Mouse (Mus musculus) induced T-regulatory cell, adult 2 months (primary cell): ENCODE measurements at regions not wholly inside any gene's neighbourhood (a gene's known extent, or its start where the extent isn't known, plus 50 kb on each side); places are given as distances from the start of the nearest gene placed in this dataset.
A peak's percentile ranks its signal among the peaks of the same experiment; 100 is the strongest.

Experiments
- DNase-seq: peaks from one replicate; pipeline ENCODE4 v3.0.0-alpha.2; 2012; ENCODE audit warnings: low read depth

DNA sequence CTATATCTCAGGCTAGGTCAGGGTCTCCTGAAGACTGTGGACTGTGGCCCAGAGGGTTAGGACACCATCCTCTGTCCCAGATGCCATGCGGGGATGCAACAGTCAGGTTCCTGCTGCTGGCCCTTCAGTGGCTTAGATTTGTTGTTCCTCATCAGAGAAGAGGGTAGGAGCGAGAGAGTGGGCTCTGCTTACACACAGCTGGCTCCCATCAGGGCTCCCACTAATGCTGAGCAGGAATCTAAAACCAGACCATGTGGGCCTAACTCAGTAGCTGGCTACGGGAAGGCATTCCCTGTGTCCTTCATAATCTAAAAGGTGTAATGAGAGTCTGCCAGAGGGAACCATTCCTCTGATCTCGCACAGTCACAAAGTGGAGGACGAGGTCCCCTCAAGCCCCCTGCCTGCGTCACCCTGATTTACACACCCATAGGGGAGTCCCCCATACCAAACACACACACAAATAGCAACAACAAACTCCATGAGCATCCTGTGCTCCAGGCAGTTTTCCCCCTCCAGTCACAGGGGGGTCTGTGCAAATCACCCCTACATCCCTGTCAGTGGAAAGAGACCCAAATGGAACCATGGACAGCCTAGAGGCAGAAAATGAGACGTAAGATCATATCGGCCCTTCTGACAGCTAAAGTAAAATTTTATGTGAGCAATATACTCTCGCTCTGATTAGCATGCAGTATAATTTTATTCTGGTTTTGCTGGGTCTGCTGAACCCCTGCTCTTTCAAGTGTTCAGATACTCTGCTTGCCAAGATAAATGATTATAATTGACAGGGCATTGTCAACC lies 234.8 kb downstream of the 3110018I06Rik start:
- no peak for DNase-seq

DNA sequence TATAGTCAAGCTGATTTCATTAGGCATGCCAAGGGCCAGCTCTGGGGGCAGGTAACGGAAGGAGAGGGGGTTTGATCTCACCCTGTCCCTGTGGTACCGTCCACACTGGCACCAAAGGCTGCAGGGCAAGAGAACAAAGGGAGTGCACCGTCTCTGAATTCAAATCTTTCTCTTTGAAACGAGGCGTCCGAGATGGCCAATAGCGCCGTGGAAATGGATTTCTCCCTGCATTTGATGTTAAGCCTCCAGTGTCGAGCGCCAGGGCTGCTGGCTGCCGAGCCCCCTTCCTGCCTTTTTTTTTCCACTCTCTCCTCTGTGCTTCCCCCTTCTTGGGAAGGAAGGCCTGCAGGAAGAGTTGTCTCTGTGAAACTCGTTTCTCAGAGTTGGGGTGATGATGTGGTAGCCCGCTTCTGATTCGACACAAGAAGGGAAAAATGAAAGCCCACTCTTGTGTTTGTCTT lies 235.5 kb downstream of the 3110018I06Rik start:
- DNase-seq = no peak

DNA sequence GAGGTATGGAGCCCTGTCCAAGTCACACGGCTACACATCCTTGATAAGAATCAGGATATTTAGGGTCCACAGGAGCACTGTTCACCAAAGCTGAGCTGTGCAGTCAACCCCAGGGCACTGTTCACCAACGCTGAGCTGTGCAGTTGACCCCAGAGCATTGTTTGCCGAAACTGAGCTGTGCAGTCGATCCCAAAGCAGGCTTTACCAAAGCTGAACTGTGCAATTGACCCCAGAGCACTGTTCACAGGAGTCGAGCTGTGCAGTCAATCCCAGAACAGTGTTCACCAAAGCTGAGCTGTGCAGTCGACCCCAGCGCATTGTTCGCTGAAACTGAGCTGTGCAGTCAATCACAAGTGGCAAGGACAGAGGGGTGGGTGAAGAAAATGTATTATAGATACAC lies 236.0 kb downstream of the 3110018I06Rik start:
- no peak for DNase-seq

DNA sequence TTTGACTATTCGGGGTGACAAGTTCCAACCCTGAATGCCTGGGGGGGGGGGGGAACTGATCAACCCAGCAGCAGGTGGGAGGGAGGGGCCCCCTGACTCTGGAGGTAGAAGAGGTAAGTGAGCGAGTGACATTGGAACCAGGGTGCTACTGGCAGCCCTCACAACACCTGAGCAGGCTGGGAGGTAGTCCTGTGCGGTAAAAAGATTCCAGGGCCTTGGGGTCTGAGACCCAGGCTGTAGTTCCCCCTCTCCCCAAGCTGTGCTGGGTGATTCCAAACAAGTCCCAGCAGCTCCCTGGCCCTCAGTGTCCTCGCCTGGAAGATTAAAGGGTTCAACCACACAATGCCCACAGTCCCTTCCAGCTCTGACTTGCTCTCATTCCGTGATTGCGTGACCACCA lies 240.4 kb downstream of the 3110018I06Rik start:
- no peak for DNase-seq

DNA sequence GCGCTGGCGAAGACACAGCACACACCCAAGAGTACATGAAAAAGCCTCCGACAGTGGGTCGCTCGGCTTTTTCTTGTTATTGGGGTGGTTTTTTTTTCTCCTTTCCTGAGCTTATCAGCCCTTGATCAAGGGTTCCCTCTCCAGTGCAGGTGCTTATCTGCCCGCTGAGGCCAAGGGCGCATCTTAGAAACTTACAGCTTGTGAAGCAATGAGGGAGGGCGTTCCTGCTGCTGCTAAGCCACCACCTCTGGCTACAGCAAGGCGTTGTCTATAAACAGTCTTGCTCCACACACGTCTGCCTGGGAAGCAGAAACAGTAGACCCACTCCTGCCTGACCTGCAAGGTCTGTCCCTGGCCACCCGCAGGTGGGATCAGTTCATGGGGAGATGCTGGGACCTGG lies 240.9 kb downstream of the 3110018I06Rik start:
- DNase-seq = peak; percentile 71

DNA sequence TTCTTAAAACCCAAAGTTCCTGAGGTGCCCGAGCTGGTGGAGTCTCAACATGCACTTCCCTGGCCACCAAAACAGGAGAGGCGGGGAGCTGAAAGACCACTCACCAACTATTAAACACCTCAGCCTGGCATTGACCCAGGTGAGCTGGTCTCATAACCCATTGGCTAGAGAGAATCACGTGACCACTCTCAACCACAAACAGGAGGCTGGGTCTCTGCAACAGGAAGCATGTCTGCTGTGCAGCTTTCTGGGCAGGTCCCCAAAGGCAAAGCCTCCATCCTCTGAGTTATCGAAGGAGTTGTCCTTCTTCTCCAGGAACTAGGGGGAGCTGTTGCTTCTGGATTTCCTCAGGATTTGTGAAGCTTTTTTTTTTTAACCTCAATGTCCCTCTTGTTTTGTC lies 242.5 kb downstream of the 3110018I06Rik start:
- peak; percentile 75 for DNase-seq

DNA sequence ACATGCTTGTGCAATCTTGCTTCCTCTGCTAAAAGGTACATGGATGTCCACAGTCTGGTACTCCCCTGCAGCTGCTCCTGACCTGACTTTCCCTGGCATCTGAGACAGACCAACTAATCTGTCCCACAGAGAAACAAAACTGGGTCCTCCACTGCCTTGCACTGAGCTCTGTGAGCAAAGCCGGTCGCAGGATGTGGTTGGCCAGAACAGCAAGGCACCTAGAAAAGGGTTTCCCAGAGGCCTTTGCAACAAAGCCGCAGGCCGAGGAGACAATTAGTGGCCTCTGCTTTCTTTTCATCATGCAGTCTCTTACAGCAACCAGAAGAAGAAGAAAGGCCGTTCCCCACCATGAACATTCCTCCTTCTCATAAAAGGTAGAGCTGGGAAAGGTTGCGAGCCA lies 246.1 kb downstream of the 3110018I06Rik start:
- peak; percentile 77 for DNase-seq

DNA sequence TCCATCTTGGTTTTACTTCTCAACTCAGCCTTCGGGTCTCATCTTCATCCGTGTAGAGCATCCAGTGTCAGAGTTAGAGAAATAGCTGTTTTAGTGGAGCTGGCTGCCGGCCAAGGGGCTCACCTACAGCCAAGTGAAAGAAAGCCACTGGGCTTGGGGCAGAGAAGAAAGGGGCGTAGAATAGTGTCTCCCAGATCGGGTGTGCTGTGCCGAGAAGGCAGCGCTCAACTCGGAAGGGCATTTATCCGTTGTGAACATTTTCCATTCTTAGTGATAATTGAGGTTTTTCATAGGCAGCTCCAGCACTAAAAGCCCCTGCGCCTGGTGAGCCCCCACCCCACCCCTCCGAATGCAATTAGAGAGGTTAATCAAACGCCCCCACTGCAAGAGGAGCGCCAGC lies 254.2 kb downstream of the 3110018I06Rik start:
- no peak for DNase-seq

DNA sequence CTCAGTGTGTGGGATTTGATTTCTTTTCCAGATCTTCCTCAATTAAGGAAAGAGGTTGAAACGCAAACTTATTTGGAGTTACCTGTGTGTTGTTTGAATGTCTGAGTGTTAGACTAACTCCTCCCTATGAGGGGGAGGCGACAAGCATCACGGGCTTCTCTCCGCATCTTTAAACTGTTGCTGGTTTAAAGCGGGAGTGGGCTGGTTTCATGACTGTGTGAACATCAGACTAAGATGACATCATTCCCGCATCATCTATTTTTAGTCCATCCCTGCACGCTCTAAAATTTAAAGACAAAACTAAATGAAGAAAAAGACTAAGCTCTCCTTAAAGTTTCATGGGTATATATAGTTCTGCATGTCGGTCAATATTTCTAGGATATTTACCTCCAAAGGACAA lies 256.4 kb downstream of the 3110018I06Rik start:
- no peak for DNase-seq

DNA sequence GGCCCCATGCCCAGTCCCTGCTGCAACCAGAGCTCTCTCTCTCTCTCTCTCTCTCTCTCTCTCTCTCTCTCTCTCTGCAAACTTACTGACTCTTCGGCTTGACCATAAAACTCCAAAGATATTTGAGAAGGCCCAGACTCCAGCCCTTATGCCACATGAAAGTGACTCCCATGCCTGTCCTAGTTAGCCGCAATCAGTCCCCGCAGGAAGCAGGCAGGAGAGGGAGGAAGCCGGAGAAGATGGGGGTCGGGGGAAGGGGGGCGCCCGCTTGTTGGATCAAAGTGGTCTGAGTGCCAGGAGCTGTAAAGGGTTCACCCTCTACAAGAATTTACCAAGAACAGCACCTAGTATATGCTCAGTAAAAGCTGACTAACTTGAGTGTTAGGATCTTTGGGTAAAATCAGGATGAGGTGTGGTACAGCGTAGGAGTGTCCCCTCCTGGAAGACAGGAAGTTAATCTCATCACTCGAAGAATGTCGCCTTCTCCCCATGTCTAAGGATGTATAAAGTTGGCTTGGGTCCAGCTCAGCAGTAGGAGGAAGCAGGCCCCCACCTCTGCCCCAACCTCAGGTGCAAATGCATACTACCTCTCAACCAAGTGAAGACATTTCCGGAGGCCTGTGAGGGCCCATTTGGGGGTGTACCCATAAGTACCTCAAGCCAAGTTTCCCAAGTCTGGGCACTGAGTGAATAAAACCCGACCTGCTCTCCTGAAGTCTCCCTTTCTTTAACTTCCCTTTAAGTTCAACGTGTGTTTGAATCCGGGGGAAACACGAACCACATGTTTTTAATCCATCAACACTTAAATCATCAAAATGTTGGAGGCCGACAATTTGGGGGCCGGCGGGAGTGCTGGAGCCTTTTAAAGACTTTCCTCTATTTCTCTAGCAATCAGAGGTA lies 254.7 kb downstream of the Bcl11b start:
- DNase-seq = no peak

DNA sequence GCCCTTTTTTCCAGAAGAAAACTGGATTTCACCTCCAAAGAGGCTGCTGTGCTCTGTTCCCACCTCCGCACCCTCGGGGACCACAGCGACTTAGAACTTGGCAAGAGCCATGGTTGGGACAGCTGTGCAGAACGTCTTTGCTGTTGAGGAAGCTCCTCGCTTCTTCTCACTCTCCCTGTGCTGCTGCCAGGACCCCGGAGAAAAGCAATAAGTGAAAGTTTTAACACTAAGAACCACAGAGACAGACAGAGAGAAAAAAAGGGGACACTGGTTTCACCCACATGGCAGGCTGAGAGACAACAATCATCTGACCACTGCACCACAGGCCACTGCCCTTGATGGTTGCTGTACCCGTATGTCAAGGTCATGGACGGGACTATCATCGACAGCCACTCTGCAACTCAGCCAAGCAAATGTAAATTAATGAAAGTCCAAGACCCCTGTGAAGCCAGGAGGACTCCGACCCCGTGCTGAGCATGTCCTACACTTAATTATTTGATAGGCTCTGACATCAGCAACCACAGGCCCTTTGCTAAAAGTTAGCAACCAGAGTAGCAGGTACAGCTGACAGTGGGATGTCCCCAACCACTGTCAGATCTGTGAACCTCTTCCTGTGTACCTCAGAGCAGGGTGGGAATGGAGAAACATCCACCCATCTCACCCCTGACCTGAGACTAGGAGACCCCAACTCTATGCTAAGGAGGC lies 253.9 kb downstream of the Bcl11b start:
- no peak for DNase-seq

DNA sequence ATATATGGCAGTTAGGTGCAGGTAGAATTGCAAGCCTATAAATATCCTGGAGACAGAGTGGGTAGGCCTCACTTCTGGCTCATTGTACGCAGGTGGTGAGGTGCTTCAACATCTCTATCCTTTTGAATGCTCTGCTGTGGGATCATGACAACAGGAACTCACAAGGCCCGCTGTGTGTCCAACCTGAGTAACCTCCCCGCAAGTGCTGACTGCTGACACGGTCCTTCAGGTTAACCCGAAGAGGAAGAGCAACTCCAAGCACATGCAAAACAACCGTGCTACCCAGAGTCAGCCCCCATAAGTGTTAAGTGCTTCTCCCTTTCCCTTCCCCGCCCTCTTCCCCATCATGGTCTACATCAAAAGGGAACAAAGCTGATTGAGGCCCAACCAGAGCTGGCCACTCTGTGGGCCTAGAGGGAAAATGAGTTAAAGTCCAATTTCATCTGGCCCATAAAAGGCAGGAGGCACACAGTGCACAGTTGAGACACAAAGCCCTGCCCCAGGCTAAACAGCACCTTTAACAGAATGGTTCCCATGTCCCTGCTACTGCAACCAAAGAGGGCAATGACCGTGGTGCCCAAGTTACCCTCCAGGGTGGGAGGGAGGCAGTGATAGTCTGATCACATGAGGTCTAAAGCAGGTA lies 253.0 kb downstream of the Bcl11b start:
- no peak for DNase-seq

DNA sequence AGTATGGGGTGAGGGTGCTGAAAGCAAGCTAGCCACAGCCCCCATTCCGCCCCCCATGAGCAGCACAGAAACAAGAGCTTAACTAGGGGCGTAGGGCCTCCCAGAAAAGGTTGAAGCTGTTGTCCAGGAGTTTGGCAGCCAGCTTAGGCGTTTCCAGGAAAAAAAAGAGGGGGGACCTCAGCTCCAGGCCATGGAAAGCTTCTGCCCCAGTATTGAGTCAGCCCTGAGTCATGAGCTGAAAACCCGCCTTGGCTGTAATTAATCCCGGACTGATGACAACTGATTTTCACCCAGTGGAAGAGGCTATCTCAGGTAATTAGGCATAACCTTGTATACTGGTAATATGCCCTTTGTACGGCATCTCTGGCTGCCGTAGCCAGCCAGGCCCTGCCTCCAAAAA lies 251.3 kb downstream of the Bcl11b start:
- no peak for DNase-seq

DNA sequence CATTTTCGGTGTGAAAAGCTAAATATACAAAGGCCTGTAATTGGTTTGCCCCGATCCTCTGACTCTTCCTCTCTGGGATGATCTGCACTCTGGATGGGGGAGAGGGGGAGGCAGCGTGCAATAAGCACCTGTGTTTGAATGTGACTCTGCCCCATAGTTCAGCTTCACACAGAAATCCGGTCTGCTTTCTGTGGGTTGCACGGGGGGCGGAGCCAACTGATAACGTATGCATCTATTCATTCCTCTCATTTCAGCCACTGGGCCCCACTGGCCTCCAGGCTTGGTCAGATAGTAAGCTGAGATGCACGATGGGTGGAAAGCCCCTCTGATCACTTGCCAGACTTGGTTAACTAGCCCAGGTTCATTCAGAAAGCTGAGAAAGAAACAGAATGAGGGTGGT lies 250.8 kb downstream of the Bcl11b start:
- DNase-seq = peak; percentile 75

DNA sequence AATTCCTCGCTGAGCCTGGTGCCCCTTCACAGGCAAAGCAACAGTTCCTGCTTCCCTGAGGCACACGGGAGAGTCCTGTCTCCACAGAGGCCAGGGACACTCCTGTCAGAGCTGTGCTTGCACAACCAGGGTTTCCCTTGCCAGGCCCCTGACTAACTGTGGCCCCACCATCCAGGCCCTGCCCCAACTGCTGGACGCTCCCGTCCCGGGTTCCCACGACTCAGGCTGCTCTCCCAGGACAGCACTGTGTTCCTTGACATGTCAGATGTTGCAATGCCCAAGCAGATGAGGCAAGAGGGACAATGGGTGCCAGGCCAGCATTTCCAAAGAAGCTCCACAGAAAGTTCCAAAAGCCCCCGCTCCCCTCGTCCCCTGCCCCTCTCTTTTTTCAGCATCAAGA lies 250.4 kb downstream of the Bcl11b start:
- no peak for DNase-seq

DNA sequence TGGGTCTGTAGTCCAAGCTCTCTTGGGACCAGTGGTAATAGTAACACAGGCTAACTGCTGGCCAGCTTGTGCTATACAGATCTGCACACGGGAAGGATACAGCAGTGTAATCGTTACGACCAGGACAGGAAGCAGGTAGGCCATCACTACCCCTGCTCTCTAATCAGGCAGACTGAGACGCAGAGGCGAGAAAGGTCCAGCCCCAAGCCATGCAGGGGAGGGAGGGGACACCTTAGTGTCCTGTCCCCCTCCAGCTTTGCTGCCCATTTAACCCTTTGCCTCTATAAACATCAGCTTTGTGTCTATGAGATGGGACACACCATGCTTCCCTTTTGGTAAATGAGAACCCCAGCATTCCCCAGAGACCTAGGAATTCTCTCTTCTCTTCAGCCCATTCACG lies 249.9 kb downstream of the Bcl11b start:
- DNase-seq = no peak

DNA sequence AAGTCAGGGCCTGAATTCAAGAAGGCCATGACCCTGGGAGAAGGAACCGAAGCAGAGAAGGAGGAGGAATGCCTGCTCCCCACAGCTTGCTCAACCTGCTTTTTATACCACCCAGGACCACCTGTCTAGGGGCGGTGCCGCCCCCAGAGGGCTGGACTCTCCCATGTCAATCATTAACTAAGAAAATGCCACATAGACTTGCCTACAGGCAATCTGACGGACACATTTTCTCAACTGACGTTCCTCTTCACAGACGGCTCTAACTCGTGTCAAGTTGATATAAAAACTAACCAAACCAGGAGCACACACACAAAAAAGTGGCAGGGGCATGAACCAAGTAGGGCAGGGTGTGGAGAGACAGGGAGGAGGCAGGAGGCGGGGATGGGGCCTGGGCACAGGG lies 248.5 kb downstream of the Bcl11b start:
- DNase-seq = no peak

DNA sequence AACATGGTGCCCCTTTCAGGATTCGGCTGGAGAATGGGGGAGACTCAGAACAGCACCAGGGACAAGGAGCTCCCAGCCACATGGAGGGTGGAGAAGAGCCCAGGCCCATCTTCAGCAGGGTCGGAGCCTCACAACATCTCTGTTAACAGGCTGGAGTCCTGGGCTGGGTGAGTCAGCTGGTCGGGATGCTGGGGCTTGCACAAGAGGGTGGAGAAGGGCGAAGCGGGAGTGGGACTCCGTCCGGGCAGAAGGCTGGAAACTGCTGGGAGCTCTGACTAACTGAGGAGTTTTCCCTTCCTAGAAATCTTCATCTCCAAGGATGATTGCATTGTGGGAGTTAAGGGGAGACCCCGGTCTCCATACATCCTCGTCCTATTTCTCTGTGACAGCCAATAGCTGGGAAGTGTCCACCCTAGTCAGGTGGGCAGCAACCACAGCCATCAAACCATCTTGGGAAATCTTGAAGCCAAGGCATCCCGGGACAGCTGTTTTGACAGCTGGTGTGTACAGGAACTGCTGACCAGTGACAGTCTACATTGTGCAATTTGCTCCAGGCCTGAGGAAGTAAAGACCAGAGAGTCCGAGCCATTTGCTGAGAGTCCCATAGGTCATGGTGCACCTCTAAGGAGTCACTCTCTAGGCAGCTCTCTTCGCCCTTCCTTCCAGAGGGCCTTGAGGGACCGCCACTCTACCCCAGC lies 247.4 kb downstream of the Bcl11b start:
- no peak for DNase-seq

DNA sequence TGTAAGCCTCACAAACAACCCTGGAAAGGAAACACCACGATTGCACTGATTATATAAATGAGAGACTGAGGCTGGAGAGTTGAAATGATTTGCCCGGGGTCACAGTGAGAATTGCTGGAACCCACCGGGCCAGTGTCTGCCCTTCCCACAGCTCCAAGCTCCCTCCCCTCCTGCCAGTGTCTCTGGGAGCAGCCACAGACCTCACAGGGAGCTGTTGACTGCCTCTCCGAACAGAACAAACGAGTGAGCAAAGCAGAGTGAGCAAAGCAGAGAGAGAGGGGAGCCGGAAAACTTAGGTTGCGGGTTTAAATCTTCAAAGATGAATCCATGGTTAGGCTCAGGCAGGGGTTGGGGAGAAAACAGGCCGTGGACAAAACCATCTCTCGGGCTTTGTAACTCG lies 246.2 kb downstream of the Bcl11b start:
- no peak for DNase-seq

DNA sequence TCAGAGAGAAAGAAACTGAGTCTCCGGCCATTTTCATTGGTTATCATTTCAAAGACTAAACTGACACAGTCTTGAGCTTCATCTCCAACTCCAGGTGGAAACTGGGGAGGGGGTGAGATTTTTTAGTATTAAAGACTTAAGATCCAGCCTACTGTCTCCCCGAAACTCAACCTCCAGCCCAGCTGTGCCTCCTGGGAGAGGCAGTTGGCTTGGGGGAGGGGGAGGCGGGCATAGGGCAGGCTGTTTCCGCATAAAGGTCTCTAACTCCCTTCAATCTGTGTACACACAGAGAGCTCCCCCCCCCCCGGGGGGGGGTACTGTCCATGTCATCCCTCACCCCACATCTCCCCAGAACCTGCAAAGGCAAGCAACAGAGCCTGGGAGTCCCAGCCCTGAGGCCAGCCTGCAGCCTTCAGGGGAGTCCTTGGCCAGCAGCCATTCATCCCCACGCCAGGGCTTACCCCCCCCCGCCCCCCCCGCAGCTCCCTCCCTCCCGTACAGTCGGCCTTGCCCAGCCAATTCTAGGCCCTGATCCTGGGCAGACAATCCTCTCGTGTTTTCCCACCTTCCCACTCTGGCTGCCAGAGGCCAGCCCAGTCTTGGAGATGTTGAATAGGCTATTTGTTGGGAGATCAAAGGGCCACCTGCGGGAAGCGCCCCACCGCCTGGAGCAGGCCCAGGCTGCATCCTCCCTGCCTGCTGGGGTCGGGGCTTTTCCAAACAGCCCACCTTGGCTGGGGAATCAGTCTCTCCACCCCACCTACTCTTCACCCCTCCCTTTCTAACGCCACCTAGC lies 245.2 kb downstream of the Bcl11b start:
- DNase-seq = no peak

DNA sequence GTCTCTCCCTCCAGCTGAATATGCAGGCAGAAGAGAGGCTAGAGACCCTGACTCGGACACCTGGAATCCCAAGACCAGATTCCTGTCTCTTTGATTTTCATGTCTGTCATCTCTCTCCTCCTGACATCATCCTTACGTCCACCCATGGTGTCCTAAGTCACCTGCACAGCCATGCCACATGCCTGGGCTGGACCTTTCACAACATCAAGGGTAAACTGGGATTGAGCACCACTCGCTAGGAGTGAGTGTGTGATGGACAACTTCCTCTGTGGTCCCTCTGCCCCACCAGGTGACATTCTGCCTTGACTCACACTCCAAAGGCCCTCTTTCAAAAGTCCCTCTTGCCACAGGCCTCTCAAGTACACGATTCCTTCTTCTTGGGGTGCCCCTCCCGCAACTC lies 244.1 kb downstream of the Bcl11b start:
- DNase-seq = no peak
